Mouse (Mus musculus): ENCODE measurements around the gene Plekha8. TPM values are rescaled to one million over a fixed set of nuclear protein-coding genes. Genes with fewer than 3 reads are reported as not detected.
A peak's percentile ranks its signal among the peaks of the same experiment; 100 is the strongest.

The Plekha8 gene
- total RNA-seq, 2 experiments from 2014 or later = 1.1 to 1.7 TPM

DNA sequence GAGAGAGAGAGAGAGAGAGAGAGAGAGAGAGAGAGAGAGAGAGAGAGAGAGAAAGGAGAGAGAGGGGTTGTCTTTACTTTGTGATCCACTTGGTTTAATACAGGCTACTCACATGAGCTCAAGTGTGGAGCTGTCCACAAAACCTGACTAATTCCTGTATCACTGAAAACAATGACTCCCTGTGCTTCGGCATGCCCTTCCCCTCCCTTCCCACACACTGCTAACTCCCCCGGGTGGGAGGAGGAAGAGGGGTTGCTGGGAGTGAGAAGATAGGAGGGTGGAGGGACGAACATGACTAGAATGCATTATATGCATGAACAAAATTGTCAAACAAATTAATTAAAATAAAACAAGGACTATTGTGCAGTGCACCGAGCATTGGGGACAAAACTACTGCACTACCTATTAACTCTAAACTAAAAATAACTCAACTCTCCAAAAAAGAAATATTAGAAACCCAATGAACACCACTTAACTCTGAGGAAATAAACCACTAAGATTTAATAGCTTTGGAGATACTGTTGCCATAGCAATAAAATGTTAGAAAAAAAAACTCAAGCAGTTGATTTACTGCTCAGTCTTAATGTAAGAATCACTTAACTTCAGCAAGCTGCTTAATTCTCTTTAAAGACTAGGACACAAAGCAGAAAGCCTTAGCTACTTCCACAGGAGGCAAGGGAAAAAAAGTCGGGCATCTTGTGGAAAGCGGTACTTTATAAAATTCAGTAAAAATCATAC is 21.5 kb upstream of the Plekha8 start:
- no peak for ATAC-seq (replicated peaks; ENCODE audit: low FRiP score, poor library complexity, severe bottlenecking)

DNA sequence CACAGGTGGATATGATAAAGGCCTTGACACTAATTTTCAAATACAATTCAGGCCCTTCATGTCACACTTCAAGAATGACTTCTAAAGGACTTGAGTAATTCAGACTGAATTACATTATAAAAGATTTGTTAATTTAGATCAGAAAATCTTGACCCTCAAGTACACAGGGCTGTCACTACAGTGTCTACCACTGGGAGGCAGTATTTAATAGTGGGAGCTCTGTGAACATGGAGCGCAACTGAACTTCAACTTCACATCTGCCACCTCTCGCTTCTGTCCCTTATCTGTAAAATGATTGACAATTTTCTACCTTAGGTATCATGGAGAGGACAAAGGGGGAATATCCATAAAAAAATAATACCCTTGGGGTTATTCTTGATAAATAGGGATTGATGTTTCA is 8.7 kb upstream of the Plekha8 start:
- no peak for ATAC-seq (replicated peaks; ENCODE audit: low FRiP score, poor library complexity, severe bottlenecking)

DNA sequence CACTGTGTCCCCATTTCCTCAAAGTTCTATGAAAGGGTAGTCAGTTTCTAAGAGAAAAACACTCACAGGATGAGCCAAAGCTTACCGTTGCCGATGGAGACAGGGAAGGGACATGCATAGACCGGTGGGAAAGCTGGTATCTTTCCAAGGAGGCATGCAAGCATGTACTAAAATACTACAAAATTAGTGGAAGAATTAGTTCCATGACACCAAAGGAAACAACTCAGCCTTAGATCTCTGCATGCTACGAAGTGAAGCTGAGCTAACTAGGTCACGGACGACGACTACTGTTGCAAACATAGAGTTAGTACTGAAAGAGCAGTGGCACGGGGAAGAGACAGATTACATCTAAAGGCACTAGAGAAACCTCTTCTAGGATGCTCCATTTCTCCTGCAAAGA is 8.0 kb upstream of the Plekha8 start:
- no peak for ATAC-seq (replicated peaks; ENCODE audit: low FRiP score, poor library complexity, severe bottlenecking)

DNA sequence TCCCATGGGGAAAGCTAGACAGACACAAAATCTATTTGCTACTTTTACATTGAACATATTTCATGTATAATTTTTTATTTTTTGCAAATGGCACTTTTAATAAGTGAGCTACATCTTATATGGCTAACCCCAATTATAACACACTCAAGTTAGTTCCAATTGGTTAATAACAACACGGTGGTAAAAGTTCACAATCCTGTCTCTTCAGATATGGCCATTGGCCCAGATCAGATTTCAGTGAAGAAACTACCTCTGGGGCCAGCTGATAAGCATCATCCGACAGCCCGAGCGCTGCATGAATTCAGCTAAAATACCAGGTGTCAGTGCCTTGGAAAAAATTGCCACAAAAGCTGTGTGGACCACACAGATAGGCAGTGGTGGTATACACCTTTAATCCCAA is 7.2 kb upstream of the Plekha8 start:
- ATAC-seq (replicated peaks; ENCODE audit: low FRiP score, poor library complexity, severe bottlenecking) = no peak

DNA sequence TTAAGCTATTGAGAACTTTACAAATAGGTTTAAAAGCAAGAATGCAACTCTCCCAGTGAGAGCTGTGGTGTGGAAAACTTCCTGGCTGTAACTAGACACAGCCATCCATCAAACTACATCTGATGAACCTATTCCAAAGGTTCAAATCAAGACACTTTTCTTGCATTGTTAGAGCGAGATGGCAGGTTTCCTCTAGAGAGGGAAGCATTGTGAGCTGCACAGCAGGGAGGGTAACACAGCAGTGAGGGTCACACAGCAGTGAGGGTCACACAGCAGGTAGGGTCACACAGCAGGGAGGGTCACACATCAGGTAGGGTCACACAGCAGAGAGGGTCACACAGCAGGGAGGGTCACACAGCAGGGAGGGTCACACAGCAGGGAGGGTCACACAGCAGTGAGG is 6.7 kb upstream of the Plekha8 start:
- no peak for ATAC-seq (replicated peaks; ENCODE audit: low FRiP score, poor library complexity, severe bottlenecking)

DNA sequence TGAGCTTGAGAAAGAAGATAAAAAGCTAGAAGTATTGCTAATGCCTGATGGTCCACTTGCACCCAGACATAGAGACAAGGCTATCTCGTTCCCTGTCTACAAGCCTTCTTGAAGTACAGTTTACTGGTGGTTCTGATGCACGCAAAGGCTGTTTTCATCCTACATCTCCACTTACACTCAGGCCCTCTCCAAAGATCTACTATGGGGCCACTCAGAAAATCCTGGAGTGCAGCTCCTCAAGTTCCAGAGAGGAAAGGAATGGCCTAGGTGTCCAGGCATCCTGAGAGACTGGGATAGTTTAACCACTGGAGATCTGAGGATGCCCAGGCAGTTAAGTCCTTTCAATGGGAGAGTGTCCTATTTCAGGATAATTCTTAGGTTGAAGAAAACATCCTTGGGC is 4.2 kb upstream of the Plekha8 start:
- no peak for ATAC-seq (replicated peaks; ENCODE audit: low FRiP score, poor library complexity, severe bottlenecking)

DNA sequence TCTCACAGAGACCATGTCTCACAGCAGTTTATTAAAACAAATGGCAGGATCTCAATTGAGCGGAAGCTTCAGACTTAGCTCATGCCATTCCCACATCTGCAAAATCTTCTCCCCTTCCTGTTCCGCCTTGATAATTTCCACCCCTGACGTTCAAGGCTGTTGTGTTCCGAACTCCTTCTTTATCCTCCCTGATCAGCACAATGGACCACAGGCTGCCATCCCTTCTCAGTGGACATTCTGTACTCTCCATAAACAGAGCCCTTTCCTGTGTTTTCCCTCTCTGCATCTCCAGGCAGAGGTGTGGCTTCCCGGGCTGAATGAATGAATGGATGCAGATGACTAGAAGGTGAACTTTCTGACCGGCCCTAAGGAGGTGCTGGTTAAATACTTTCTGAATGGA is 3.1 kb upstream of the Plekha8 start:
- no peak for ATAC-seq (replicated peaks; ENCODE audit: low FRiP score, poor library complexity, severe bottlenecking)

DNA sequence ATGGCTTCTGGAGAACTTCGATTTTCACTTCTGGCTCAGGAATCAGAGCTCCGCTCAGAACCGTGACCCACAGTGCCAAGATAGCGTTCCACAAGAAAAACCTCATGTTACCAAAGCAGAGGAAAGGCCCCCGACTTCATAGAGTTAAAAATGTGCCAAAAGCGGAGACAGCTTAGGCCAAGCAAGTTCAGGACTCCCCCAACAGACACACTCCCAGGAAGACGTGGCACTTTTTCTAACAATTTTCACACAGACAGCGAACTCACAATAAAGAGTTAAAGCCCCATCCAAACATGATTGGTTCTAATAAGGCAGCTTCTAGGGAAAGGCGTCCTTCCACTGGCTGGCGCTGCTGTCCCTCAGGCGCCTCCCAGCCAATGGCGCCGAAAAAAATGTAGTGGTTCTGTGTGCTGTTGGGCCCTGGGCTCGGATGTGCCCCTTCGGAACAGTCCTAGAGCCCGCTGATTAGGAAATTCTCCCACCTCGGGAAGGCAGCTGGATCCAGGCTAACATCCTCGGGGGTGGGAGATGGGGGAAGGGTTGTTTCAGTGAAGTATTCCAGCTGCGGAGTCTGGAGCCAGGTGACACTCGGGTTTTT is 1.9 kb upstream of the Plekha8 start:
- ATAC-seq (replicated peaks; ENCODE audit: low FRiP score, poor library complexity, severe bottlenecking) = peak; percentile 76

DNA sequence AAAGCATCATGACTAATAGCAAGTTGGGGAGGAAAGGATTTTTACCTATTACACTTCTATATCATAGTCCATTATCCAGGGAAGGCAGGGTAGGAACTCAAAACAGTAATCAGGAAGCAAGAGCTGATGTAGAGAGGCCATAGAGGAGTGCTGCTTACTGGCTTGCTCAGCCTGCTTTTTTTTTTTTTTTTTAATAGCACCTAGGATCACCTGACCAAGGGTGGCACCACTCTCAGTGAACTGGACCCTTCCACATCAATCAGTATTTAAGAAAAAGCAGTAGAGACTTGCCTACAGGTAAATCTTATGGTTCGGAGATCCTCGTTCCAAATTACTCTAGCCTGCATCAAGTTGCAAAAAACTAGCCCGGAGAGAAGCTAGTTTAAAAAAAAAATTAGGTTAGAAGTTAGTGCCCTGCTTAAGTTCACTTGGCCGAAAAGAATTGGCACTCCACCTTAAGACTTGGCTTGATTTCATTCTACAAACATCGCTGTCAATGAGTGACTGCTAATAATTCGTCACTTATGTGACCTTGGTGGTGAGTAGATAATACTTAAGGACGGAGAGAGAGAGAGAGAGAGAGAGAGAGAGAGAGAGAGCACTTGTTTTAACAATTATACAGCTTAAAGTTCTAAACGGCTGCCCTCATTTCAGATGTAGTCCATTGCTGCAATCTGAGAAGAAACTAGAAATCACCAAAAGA is 994 bp upstream of the Plekha8 start:
- ATAC-seq (replicated peaks; ENCODE audit: low FRiP score, poor library complexity, severe bottlenecking) = no peak

DNA sequence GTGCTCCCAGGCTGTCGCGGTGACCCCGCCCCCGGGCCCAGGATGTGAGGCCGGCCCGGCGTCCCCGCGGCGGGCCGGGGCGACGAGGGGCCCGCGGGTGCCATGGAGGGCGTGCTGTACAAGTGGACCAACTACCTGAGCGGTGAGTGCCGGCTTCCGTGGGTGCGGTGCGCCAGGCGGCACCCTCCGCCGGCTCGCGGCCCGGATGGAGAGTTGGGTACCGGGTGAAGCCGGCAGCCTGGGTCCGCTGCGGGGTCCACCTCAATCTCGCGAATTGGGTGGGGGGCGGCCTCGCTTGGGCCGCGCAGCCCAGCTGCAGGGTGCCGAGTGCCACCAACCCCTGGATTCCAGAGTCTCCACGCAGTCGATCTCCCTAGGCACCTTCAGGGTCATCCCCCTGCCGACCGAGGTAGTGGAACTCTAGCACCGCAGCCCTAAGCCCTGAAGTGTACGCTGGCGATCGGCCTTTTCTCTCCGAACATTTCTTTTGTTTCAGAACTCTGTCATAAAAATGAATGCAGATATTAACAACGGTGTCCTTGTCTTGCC is 493 bp downstream of the Plekha8 start:
- no peak for ATAC-seq (replicated peaks; ENCODE audit: low FRiP score, poor library complexity, severe bottlenecking)

DNA sequence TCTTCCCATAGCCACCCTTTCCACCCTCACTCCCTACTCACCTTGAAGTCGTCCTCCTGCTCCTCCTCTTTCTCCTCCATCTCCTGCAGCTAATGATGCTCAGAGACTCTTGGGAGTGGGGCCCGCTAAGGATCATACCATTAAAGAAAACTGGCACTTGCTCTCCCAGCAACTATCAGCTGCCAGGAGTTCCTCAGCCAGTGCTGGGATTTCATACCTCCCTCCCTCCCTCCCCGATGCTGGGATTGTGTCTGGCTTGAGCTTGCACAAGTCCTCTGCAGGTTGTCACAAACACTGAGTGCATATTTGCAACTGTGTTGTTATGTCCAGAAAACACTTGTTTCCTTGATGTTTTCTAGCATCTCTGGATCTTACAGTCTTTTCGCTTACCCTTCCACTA is 2.3 kb downstream of the Plekha8 start, which contains the start of gene Fkbp14:
Fkbp14 (minus strand) TSS at position 101 of the 400 bp plus-strand sequence.
- ATAC-seq (replicated peaks; ENCODE audit: low FRiP score, poor library complexity, severe bottlenecking) = no peak

DNA sequence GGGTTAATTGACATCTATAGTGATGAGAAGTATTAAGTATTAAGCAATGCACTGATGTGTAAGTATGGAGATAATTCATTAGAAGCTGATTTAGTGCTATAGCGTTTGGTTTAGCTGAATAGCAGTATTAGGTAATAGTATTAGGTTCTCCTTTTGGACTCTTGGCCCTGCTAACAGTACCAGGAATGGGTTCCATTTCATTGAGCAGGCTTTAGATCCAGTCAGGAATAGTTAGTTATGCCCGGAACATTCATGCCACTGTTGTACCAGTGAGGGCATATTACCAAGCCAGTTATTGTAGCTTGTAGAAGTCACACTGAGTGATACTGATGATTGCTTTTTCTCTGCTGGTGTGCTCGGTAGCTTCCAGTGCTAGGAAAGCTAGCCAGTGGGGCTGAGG is 2.8 kb downstream of the Plekha8 start:
- no peak for ATAC-seq (replicated peaks; ENCODE audit: low FRiP score, poor library complexity, severe bottlenecking)

DNA sequence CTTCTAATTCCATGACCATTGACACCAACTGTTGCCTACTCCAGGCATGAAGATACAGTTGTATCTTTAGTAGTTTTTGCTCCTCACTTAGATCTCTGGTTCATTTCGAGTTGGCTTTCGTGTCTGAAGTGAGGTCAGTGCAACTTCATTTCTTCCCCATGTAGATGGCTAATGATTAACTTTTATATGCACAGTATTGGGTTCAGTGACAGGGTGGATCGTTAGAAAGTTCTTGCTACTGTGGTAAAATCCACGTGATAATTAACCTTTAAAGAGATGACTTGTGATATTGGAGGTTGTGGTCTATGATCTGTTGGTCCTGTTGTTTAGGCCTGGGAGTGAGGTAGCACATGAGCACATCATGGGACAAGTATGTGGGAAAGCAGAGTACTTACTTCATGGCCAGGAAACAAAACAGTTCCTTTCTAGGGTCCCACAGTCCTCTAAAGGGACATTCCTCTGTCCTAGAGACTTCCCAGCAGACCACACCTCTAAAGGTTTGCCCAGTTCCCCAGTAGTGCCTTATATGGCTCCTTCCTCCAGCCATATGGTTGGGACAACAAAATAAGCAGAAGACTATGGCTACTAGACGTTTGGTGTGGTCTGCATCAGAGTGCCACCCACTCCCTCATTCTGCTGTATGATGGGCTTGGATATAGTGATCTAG is 5.9 kb downstream of the Plekha8 start:
- ATAC-seq (replicated peaks; ENCODE audit: low FRiP score, poor library complexity, severe bottlenecking) = no peak

DNA sequence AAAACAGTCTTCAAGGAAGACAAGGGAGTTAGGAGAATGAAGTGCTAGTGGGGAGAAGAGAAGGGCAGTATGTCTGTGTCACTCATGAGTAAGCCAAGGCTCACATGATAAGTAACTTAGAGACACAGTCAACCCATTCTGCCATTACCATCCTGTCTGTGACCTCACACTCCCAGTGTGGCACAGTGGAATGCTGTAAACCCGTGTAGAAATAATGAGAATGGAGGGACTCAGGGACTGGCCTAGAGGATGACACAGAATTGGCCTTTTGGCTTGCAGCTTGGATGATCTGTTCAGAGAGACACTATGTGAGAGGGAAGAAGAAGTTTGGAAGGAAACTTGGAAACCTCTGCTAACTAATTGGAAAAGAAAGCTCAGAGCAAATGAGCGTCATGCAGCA is 8.0 kb downstream of the Plekha8 start:
- no peak for ATAC-seq (replicated peaks; ENCODE audit: low FRiP score, poor library complexity, severe bottlenecking)

DNA sequence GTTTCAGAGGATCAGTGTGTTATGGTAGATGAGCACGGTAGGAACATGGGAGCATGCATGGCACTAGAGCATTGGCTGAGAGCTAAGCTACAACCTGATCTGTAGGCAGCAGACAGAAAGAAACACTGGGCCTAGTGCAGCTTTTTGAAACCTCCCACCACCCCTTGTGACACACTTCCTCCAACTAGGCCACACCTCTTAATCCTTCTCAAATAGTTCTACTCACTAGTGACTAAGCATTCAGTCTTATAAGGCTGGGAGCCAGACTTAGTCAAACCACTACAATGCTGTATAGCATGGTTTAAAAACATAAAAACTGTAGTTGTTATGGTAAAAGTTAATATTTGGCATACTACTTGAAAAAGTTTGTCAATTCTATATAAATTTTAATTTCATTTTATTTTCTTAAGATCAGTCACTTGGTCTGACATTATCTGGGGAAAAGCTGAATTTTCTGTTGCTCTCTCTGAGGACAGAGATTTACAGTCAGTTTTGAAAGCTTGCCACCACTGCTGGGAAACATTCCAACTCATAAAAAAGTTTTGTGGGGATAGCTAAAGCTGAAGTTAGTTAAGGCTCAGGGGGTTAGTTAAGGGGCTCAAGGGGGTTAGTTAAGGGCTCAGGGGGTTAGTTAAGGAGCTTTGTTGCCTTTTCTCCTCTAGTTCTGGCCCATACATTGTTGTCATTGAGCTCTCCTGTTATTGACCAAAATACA is 9.2 kb downstream of the Plekha8 start:
- ATAC-seq (replicated peaks; ENCODE audit: low FRiP score, poor library complexity, severe bottlenecking) = no peak

DNA sequence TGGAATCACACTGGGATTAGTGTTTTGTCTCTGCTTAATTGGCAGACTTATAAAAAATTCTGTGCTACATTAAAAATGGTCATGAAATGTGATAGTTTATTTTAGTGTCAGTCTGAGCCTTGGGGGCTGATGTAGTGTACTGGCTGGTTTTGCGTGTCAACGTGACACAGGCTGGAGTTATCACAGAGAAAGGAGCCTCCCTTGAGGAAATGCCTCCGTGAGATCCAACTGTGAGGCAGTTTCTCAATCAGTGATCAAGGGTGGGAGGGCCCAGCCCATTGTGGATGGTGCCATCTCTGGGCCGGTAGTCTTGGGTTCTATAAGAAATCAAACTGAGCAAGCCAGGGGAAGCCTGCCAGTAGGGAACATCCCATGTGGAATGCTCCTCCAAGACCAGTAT is 11.3 kb downstream of the Plekha8 start:
- no peak for ATAC-seq (replicated peaks; ENCODE audit: low FRiP score, poor library complexity, severe bottlenecking)

DNA sequence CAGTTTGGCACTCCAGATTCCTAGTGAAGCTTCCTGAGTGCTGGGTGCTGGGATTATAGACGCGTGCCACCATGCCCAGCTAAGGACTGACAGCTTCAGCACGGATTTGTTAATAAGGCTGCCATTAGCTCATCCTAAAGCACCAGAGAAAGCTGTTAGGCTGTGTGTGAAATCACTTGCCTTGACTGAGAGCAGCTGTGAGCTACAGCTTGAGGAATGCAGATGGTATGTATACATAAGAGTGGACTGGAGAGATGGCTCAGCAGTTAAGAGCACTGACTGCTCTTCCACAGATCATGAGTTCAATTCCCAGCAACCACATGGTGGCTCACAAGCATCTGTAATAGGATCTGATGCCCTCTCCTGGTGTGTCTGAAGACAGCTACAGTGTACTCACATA is 22.5 kb downstream of the Plekha8 start:
- ATAC-seq (replicated peaks; ENCODE audit: low FRiP score, poor library complexity, severe bottlenecking) = no peak

DNA sequence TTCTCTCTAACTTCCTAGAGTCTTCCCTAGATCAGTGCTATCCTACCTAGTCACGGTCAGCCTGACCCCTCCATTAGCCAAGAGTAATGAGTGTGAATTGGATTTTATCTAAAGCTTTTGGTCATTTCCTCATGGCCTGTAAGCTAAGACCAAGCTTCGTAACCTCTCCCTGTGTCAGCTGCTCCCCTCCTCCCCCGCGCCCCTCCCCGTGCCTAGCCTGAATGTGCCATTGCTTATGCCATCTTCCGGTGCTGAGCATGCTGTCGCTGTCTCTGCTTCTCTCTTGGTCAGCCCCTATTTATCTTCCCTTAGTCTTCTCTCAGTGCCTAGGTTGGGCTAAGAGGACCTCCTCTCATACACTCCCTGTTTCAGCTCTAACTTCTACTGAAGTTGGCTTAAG is 24.6 kb downstream of the Plekha8 start:
- ATAC-seq (replicated peaks; ENCODE audit: low FRiP score, poor library complexity, severe bottlenecking) = no peak

DNA sequence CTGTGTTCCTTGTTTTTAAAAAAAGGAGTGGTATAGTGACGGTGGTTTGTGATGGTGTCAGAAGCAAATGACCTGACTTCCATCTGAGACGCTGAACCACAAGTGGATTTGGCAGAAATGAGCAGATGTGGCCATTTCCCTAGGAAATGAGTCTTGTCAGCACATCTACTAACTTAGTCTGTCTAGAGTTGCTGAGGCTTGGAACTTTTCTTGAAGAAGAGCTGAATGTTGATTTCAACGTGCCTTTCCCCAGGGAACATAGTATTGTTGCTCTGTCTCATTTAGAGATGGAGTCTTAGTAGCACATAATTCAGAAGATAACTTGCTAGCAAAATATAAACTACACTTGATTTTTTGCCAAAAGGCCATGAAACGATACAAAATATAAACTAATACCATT is 25.4 kb downstream of the Plekha8 start:
- ATAC-seq (replicated peaks; ENCODE audit: low FRiP score, poor library complexity, severe bottlenecking) = no peak

DNA sequence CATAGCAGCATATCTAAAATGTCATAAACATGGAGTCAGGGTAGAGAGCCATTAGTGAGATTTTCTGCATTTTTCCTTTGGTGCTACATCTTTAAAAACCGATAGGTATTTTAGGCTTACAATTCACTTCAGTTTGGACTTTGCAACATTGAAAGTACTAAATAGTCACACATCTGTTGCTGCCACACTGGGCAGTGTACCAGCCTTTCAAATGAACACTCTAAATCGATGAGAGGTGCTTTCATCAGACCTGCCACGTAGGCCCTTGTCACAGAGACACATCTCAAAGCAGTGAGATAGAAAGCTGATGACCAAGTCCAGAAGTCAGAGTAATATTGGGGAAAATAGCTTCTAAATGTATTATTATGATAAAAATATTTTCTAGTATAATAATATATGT is 33.5 kb downstream of the Plekha8 start:
- no peak for ATAC-seq (replicated peaks; ENCODE audit: low FRiP score, poor library complexity, severe bottlenecking)

Measured in erythroid progenitor cell, adult 5-6 weeks (primary cell).